Mouse (Mus musculus): ENCODE data around the gene Samhd1. TPM values are rescaled to one million over a fixed set of nuclear protein-coding genes. Genes with fewer than 3 reads are reported as not detected.

Gene Samhd1
- polyA plus RNA-seq, 1 experiment, result 0.75 TPM

DNA sequence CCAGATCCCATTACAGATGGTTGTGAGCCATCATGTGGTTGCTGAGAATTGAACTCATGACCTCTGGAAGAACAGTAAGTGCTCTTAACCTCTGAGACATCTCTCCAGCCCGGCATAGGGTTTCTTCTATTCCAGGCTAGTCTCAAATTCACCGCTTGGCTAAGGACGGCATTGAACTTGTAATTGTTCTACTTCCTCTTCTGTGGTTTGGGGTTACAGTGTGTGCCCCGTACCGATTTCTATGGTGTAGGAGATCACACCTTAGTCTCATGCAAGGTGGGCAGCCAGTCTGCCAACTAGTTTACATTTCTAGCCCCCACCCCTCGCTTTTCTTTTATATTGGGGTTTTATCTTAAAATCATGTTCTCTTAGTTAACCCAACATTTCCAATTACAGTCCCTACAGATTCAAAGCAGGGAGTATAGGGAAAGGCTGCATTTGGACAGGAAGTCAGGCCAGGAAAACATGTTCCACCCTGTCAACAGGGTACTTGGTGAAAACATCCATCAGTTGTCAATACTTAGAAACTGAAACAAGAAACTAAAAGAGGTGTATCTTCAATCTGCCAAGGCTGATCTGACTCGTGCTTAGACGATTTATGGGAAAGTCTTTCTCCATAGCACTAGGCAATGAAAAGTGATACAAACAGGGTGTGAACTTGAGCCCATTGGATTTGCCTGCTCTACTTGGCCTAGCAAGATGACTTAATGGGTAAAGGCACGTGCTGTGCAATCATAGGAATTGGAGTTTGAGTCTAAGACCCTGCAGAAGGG lies 3.1 kb upstream of the Samhd1 start:
- TF ChIP-seq TAL1 (IDR thresholded peaks at IDR 0.05; ENCODE audit: low read length) (no peak), GATA1 (IDR thresholded peaks at IDR 0.05; ENCODE audit: low read length) (no peak)
- Histone ChIP-seq H3K9me3 (ENCODE audit: control insufficient read depth, low read length) (no peaks in the 10 kb centered on the region), H3K4me1 (ENCODE audit: control insufficient read depth) (peaks cover 49% of the 10 kb centered on the region), H3K27me3 (ENCODE audit: control insufficient read depth) (no peaks in the 10 kb centered on the region), H3K4me3 (replicated peaks) (no peak overlapping the region), H3K36me3 (ENCODE audit: control insufficient read depth) (peaks cover 2% of the 10 kb centered on the region)

DNA sequence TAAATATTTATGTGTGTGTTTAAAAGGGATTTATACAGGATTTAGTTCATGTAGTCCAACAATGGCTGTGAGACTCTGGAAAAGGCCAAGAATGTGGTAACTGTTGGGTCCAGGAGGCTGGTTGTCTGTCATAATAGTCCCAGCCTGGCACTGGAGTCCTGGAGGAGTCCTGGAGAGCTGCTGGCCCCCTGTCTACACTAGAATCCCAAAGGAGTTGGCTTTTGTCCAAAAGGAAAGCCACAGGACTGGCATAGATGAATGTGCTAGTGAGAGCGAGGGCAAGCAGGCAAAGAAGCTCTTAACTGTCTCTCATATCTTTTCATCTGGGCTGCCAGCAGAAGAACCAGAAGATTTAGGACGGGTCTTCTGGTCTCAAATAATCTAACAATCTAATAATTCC lies 1.6 kb upstream of the Samhd1 start:
- no peaks in the 10 kb centered on the region for H3K27me3 ChIP-seq (ENCODE audit: control insufficient read depth)
- H3K4me3 ChIP-seq (replicated peaks), result no peak overlapping the region
- no peaks in the 10 kb centered on the region for H3K9me3 ChIP-seq (ENCODE audit: control insufficient read depth, low read length)
- TF ChIP-seq GATA1 (IDR thresholded peaks at IDR 0.05; ENCODE audit: low read length) (no peak), TAL1 (IDR thresholded peaks at IDR 0.05; ENCODE audit: low read length) (no peak)
- no peaks in the 10 kb centered on the region; the same call in 1 of the 2 replicates for H3K36me3 ChIP-seq (ENCODE audit: control insufficient read depth)
- H3K4me1 ChIP-seq (ENCODE audit: control insufficient read depth), result peaks cover 61% of the 10 kb centered on the region

DNA sequence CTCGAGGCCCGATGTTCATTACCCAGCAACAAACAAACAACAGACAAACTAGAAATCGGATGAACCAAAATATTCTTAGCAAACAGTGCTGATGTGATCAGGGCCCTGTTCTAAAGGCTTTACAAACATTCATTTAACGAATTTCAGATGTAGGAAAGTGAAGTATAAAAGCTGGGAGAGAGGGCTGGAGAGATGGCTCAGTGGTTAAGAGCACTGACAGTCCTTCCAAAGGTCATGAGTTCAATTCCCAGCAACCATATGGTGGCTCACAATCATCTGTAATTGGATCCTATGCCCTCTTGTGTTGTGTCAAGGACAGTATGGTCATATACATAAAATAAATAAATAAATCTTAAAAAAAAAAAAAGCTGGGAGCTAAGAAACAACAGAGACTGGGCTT lies 1.1 kb upstream of the Samhd1 start:
- Histone ChIP-seq H3K36me3 (ENCODE audit: control insufficient read depth) (no peaks in the 10 kb centered on the region; the same call in 1 of the 2 replicates), H3K4me3 (replicated peaks) (no peak overlapping the region), H3K9me3 (ENCODE audit: control insufficient read depth, low read length) (no peaks in the 10 kb centered on the region), H3K4me1 (ENCODE audit: control insufficient read depth) (peaks cover 64% of the 10 kb centered on the region), H3K27me3 (ENCODE audit: control insufficient read depth) (no peaks in the 10 kb centered on the region)
- TF ChIP-seq TAL1 (IDR thresholded peaks at IDR 0.05; ENCODE audit: low read length), result no peak
- TF ChIP-seq GATA1 (IDR thresholded peaks at IDR 0.05; ENCODE audit: low read length), result no peak

DNA sequence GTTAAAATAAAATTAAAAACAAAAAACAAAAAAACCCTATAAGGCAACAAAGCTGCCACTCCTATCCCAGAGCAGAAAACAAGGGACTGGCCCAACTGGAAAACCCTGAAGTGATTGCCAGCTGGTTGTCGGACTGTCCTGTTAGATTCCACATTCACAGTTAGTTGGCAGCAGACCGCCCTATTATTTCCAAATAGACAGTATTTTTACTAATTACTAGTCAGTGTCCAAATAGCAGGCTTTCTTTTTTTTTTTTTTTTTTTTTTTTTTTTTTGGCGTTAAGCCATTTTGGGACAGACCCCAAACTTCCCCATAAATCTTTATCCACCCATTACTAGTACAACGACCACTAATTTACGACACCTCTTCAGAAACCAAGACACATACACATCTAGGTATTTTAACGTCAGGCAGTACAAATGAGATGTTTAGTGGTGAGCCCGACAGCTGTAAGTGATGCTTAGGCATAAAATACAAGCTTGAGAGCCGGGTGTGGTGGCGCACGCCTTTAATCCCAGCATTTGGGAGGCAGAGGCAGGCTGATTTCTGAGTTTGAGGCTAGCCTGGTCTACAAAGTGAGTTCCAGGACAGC lies 560 bp upstream of the Samhd1 start:
- H3K4me3 ChIP-seq (replicated peaks), result peak overlapping the region; percentile 73
- no peaks in the 10 kb centered on the region; the same call in 1 of the 2 replicates for H3K36me3 ChIP-seq (ENCODE audit: control insufficient read depth)
- TF ChIP-seq TAL1 (IDR thresholded peaks at IDR 0.05; ENCODE audit: low read length), result no peak
- TF ChIP-seq GATA1 (IDR thresholded peaks at IDR 0.05; ENCODE audit: low read length), result no peak
- no peaks in the 10 kb centered on the region for H3K9me3 ChIP-seq (ENCODE audit: control insufficient read depth, low read length)
- no peaks in the 10 kb centered on the region for H3K27me3 ChIP-seq (ENCODE audit: control insufficient read depth)
- H3K4me1 ChIP-seq (ENCODE audit: control insufficient read depth), result peaks cover 68% of the 10 kb centered on the region

DNA sequence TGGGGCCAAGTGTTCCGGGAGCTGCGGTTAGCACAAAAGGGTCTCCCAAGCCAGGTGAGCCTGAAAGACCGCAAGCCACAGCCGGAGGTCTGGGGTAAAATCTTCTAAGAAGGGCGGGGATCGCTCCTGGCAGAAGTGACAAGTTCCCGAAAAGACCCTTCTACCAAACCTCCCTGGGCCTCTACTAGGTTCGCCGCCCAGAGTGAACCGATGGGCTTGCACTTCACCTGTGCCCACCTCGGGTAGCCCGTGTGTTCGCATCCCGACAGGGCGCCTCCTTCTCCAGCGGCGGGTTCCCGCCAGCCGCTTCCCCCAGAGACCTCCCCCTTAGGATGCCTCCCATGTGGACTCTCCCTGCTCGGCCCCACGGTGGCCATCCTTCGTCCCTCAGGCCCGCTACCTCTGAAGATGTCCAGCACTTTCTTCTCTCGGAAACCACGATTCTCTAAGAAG lies 560 bp downstream of the Samhd1 start:
- Histone ChIP-seq H3K4me1 (ENCODE audit: control insufficient read depth) (peaks cover 72% of the 10 kb centered on the region), H3K9me3 (ENCODE audit: control insufficient read depth, low read length) (no peaks in the 10 kb centered on the region), H3K36me3 (ENCODE audit: control insufficient read depth) (peaks cover 4% of the 10 kb centered on the region), H3K27me3 (ENCODE audit: control insufficient read depth) (no peaks in the 10 kb centered on the region), H3K4me3 (replicated peaks) (peak overlapping the region; percentile 73)
- TF ChIP-seq TAL1 (IDR thresholded peaks at IDR 0.05; ENCODE audit: low read length) (no peak), GATA1 (IDR thresholded peaks at IDR 0.05; ENCODE audit: low read length) (no peak)

DNA sequence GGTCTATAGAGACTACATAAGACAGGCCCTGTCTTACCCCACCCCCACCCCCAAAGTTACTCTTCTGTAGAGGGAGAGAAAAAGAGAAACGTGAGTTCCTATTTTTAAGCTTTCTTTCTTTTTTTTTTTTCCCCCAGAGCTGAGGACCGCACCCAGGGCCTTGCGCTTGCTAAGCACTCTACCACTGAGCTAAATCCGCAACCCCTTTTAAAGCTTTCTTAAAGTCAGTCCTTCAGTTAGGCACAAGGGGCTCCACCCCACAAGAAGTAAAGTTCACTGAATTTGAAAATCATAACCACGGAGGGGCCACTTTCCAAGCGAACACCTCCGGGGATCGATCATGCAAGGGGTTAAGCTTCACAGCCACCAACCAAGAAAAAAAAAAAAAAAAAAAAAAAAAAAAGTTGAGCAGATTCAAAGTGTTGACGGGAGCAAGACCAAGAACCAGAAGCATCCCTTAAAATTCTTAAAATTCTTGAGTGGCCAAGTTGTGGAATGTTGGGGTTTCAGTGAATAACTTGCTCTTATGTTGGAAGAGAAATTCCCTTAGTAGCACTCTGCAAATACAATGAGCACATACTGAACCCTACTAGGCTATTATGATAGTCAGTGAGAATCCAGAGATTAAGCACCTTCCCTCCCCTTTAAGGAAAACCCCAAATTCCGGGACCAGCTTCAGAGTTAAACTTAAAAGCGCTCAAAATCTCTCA lies 1.1 kb downstream of the Samhd1 start:
- Histone ChIP-seq H3K36me3 (ENCODE audit: control insufficient read depth) (peaks cover 10% of the 10 kb centered on the region), H3K4me1 (ENCODE audit: control insufficient read depth) (peaks cover 68% of the 10 kb centered on the region), H3K27me3 (ENCODE audit: control insufficient read depth) (no peaks in the 10 kb centered on the region), H3K9me3 (ENCODE audit: control insufficient read depth, low read length) (no peaks in the 10 kb centered on the region), H3K4me3 (replicated peaks) (peak overlapping the region; percentile 73)
- TF ChIP-seq TAL1 (IDR thresholded peaks at IDR 0.05; ENCODE audit: low read length) (no peak), GATA1 (IDR thresholded peaks at IDR 0.05; ENCODE audit: low read length) (no peak)

DNA sequence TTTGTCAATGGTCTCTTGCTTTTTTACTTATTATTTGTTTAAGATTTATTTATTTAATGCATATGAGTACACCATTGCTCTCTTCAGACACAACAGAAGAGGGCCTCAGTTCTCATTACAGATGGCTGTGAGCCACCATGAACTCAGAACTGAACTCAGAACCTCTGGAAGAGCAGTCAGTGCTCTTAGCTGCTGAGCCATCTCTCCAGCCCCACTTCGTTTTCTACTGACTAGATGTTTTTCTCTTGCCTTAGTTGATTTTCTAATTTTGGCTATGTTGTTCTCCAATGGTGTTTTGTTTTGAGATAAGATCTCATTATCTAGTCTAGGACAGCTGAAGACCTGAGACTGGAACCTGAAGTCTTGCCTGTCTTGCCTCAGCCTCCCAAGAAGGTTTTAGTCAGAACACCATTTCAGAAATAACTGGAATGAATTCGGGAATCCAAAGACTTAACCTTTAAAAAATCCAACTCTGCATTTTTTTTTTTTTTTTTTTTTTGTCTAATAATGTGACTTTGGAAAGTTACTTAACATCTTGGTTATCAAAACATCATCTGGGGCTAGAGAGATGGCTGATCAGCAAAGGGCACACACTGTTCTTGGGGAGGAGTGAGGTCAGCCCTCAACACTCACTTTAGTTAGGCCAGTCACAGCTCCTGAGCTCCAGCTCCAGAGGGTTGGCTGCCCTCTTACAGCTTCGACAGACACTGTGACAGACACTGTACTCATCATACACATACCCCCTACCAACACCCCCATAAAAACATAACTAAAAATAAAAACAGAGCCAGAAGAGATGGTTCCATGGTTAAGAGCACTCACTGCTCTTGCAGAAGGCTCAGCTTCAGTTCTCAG lies 2.2 kb downstream of the Samhd1 start:
- H3K4me1 ChIP-seq (ENCODE audit: control insufficient read depth), result peaks cover 61% of the 10 kb centered on the region
- peaks cover 20% of the 10 kb centered on the region for H3K36me3 ChIP-seq (ENCODE audit: control insufficient read depth)
- no peaks in the 10 kb centered on the region for H3K9me3 ChIP-seq (ENCODE audit: control insufficient read depth, low read length)
- peak overlapping the region; percentile 35 for H3K4me3 ChIP-seq (replicated peaks)
- TF ChIP-seq TAL1 (IDR thresholded peaks at IDR 0.05; ENCODE audit: low read length) (no peak), GATA1 (IDR thresholded peaks at IDR 0.05; ENCODE audit: low read length) (no peak)
- H3K27me3 ChIP-seq (ENCODE audit: control insufficient read depth), result no peaks in the 10 kb centered on the region

DNA sequence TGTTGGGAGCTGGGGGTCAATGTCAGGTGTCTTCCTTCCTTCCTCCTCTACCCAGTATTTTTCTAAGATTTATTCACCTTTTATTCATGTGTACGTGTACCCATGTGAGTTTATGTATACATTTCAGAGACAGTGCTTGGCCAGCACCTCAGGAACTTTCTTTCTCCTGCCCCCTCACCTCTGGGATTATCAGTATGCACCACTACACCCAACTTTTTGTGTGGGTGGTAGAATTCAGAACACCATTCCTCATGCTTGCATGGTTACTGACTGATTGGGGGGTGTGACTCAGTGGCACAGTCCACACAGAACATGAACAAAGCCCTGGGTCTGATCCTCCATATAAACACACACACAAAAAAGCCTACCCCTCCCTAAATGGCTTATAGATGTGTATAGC lies 3.0 kb downstream of the Samhd1 start:
- H3K27me3 ChIP-seq (ENCODE audit: control insufficient read depth), result no peaks in the 10 kb centered on the region
- H3K4me1 ChIP-seq (ENCODE audit: control insufficient read depth), result peaks cover 58% of the 10 kb centered on the region
- H3K36me3 ChIP-seq (ENCODE audit: control insufficient read depth), result peaks cover 26% of the 10 kb centered on the region
- TF ChIP-seq TAL1 (IDR thresholded peaks at IDR 0.05; ENCODE audit: low read length) (no peak), GATA1 (IDR thresholded peaks at IDR 0.05; ENCODE audit: low read length) (no peak)
- no peak overlapping the region for H3K4me3 ChIP-seq (replicated peaks)
- no peaks in the 10 kb centered on the region for H3K9me3 ChIP-seq (ENCODE audit: control insufficient read depth, low read length)

Data from erythroblast, embryonic 14.5 days (primary cell).